Mouse (Mus musculus): ENCODE data around the gene Mcam.
A peak's percentile ranks its signal among the peaks of the same experiment; 100 is the strongest.

DNA sequence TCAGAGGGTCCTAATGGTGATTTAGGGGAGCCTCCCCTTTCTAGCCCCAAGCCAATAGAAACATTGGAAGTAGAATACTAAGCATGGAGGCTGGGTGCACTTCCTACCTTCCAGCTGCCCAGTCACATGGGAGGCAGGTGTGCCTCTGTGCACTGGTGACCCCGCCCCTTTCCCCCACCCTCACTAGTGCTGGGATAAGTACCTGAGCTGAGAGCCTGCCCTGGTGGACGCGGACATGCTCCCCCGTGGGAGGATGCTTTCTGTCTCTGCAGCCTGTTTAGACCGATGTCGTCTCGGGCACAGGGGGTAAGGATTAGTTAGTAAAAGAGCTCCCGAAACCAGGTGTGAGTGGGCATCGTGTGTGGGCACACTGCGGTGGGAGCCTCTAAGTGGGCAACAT, 47.3 kb upstream of the Mcam start:
- TF ChIP-seq CTCF (conservative IDR thresholded peaks at IDR 0.05; ENCODE audit: insufficient read depth, insufficient read length, low read depth, low read length) (no peak), POLR2A (IDR thresholded peaks at IDR 0.05; ENCODE audit: low read depth, low read length) (peak; percentile 66)

Data from kidney, adult 2 months (tissue).